Mouse (Mus musculus): ENCODE data around the gene Gm3238.
"Not testable (repeated sequence)": the region's sequence is repeated elsewhere in the genome, so short reads cannot be mapped to it uniquely, and the experiment has no call there.

The Gm3238 gene

DNA sequence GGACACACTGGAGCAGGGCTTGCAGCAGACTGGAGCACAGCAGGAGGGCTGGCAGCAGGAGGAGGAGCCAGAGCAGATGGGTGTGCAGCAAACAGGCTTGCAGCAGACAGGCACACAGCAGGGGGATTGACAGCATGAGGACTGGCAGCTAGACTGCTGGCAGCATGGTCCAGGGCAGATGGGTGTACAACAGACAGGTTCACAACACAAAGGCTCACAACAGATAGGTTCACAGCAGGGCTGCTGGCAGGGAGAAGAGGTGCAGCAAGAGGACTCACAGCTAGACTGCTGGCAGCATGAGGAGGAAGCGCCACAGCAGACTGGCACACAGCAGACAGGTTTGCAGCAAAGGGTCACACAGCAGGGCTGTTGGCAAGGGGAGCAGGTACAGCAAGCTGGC, 20.4 kb downstream of the Gm3238 start:
- in situ Hi-C loops (cut with MboI, MseI): not testable (repeated sequence)

DNA sequence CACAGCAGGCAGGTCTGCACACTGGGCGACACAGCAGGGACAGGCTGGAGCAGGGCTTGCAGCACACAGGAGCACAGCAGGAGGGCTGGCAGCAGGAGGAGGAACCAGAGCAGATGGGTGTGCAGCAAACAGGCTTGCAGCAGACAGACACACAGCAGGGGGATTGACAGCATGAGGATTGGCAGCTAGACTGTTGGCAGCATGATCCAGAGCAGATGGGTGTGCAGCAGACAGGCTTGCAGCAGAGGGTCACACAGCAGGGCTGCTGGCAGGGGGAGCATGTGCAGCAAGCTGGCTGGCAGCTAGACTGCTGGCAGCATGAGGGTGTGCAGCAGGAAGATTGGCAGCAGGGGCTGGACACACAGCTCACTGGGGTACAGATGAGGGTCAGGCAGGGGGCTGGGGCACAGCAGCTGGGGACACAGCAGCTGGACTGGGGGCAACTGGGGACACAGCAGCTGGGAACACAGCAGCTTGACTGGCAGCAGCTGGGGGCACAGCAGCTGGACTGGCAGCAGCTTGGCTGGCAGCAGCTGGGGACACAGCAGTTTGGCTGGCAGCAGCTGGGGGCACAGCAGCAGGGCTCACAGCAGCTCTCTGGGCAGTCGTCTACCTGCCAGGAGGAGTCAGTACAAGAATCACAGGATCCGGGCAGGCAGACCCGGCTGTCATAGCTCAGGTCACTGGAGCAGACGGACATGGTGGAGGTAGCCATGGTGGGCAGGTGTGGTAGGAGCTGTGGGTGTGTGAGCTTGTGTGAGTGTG, 29.0 kb downstream of the Gm3238 start, which contains the start of gene Gm18596:
Gene Gm18596, minus strand, starts transcription at position 715 of the 765 bp plus-strand sequence.
- in situ Hi-C loops (cut with MboI, MseI): not testable (repeated sequence)

DNA sequence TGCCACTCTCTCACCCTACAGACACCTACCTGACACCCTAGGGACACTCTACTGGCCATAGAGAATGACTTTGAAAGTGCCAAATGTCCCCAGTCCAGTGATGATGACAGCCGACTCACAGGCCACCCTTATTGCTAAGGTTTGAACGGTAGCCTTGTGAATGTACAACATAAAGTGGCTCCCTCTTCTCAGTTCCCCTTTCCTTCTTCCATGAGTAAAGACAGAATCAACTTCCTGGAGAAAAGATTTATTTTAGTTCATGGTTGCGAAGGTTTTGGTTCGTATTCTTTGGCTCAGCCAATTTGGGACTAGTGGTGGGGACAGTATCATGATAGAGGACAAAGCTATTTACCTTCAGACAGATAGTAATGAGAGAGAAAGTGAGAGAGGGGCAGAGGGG, 32.2 kb downstream of the Gm3238 start:
- in situ Hi-C loops (cut with MboI, MseI): no loop called here

DNA sequence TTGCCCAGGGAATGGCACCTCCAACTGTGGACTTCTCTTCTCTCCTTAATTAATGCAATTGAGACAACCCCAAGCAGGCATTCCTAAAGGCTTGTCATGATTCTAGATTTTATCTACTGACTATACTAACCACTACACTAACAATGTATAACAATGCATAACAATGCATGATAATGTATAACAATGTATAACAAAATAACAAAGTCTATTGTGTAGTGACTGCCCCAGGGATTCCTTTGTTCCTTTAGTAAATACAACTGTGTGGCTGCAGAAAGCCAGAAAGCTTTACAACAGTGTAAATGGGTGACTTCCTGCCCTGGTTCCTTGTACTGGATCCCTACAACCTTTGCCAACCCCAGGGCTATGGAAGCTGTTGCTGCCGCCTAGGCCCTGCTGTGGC, 35.2 kb downstream of the Gm3238 start:
- in situ Hi-C loops (cut with MboI, MseI): no loop called here

DNA sequence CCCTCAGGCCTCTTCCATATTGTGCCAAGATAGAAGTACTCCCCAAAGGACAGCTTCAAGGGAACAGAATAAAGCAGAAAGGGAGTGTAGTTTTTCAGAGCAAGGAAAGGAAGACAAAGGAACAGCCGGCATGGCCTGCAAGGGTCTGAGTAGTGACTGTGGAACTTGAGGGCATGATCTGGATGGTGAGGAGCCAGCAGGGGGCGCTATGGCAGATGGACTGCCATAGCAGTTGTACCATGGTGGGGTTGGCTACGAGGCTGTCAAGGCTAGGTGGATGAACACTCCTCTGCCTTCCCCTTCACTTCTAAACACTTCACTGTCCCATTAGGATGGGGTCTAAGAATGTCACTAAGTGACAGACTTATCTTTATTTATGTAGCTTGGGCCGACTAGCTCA, 41.9 kb downstream of the Gm3238 start:
- in situ Hi-C loops (cut with MboI, MseI): no loop called here

DNA sequence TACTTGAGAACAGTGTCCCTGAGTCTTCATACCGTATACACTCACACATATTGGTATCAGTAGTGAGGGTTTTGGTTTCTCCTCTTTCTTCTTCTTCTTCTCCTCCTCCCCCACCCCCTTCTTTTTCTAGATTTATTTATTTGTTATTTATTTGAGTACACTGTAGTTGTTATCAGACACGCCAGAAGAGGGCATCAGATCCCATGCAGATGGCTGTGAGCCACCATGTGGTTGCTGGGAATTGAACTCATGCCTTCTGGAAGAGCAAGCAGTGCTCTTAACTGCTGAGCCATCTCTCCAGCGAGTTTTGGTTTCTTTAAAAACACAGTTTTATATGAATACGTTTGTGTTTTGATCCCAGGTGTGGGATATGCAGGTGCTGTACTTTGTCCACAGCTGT, 42.8 kb downstream of the Gm3238 start:
- in situ Hi-C loops (cut with MboI, MseI): no loop called here

DNA sequence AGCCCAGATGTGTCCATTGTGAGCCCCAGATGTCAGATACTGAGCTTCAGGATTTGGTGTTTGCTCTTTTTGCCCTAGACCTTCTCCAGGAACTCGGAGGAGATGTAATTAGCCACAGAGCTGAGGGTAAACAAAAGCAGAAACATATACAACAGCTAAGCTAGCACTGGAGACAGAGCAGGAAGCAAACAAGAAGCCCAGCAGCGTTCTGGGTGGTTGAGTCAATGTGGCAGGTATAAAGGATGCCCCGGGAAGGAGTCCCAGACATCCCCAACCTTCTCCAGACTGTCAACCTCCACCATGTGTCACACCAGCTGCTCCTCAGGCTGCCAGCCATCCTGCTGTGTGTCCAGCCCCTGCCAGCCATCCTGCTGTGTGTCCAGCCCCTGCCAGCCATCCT, 44.9 kb downstream of the Gm3238 start, which contains the start of gene Gm10100:
Gene Gm10100, plus strand, starts transcription at position 301 of the 400 bp plus-strand sequence.
- in situ Hi-C loops (cut with MboI, MseI): no loop called here

DNA sequence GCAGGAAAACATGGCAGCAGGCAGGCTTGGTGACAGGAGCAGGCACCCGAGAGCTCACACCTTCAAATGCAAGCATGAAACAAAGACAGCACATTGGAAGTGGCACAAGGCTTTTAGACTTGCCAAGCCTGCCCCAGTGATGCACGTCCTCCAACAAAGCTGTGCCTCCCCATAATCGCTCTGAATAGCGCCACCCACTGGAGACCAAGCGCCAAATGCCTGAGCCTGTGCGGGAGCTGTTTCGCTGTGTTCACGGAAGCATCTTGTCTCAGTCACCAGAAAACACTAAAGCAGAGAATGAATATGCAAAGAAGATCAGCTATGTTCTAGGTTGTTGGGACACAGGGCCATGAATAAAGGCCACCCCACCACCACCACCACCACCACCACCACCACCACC, 46.3 kb downstream of the Gm3238 start:
- in situ Hi-C loops (cut with MboI, MseI): loop anchor here (25.0 kb wide), 1 partner anchor 1012 kb away; no protein-coding TSS in a partner anchor
